Mouse (Mus musculus): ENCODE measurements around the gene Eea1. TPM values are rescaled to one million over a fixed set of nuclear protein-coding genes. Genes with fewer than 3 reads are reported as not detected.
"Not testable (repeated sequence)": the region's sequence is repeated elsewhere in the genome, so short reads cannot be mapped to it uniquely, and the experiment has no call there.

Gene Eea1
- total RNA-seq, 2 experiments from 2014 or later, result 34.3 to 34.4 TPM

DNA sequence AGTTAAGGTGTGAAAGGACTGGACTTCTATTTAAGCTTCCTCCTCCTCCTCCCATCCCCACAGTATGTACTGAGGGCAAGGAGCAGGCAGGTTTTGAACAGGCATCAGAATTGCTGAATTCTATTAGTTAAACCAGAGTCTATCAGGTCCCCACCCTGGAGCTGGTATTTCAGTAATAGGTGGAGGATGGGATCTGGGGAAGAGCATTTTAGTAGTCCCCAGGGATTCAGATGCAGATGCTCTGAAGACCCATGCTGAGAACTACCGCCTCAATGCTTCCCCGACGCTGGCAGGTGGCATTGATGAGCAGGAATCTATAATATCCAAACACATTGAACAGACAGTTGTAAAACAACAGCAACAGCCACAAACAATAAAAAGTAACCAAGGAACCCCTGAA, 136.0 kb downstream of the Eea1 start:
- no peak overlapping the region for H3K27ac ChIP-seq
- intact Hi-C loops (cut with DNase I), result no loop called here
- no peak for TF ChIP-seq CTCF (IDR thresholded peaks at IDR 0.05)
- DNase-seq (ENCODE audit: extremely low spot score in 1 of 2, low spot score in 2 of 2), result no peak
- no peak overlapping the region for H3K4me3 ChIP-seq

DNA sequence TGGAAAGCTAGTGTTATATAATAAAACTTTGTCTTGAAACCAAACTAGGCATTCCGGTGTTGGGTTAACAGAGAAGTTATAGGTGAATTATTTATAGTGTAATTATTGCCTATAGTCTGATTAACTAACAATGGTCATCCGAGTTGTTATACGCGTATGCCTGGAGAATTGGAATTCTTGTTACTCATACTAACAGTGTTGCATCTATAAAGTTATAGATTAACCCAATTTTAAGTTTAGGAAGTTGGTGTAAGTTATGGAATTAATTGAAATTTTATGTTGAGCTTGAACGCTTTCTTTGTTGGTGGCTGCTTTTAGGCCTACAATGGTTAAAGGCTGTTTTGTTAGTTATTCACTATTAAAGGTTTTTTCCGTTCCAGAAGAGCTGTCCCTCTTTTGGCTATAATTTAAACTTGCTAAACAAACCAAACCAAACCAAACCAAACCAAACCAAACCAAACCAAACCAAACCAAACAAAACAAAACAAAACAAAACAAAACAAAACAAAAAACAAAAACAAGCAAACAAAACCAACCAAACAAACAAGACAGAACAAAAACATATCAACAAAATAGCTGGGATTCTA, 137.1 kb downstream of the Eea1 start:
- H3K4me3 ChIP-seq; intact Hi-C loops (cut with DNase I); H3K27ac ChIP-seq; DNase-seq (ENCODE audit: extremely low spot score in 1 of 2, low spot score in 2 of 2): not testable (repeated sequence)

DNA sequence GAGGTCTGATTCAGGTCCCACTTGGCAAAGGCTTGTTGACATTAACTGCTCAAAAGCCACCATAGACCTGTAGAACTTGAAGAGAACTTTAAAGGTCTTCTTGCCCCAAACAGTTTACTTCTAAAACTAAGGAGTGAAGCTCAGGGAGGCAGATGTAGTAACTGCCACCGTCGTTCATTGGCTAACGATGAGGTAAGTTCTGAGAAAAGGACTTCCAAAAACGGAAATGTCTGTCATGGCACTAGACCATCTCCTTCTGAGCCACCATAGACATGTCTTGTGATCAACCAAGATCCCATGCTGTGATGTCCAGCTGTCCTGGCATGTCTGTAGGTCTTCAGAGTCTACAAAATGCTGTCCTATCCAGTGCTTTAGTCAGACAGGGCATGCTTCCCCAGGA, 139.4 kb downstream of the Eea1 start:
- TF ChIP-seq CTCF (IDR thresholded peaks at IDR 0.05), result no peak
- no peak for DNase-seq (ENCODE audit: extremely low spot score in 1 of 2, low spot score in 2 of 2)
- intact Hi-C loops (cut with DNase I), result no loop called here
- H3K4me3 ChIP-seq, result no peak overlapping the region
- H3K27ac ChIP-seq, result no peak overlapping the region

DNA sequence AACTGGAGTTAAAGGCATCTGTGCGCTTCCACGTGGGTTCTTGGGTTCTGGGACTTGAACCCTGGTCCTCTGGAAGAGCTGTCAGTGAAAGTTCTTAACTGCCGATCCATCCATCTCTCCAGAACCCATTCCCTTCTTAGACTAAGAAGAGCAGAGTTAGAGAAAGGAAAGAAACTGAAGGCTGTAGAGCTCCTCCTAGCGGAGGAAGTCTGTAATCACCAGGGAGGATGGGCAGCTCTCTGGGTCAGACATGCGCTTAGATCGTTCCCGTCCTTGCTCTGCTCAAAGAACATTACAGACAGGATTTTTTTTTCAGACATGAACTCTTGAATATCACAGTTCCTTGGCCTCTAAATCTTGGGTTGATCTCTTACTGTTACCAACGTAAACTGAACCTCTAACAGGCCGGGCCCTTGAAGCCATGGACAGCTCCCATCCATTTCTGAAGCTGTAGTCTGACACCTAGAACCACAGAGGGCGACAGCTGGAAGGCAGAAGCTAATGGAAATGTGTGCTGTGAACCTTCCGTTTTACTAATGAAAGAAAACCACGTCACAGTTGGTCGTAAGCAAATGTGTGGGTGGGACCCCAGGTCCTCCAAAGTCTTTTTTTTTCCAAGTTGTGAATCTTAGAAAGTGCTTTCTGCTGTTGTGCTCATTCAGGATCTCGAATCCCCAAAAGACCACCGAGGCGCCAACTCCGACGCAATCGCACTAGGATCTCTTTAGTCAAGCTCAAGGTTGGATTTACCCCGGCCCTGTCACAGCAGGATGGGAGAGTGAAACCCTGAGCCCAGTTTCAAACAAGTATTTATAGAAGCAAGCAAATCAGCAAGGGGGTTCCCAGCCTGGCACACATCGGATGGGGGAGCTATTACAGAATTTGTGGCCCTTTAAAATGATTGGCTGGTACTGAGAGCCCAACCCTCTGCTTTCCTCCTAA, 140.3 kb downstream of the Eea1 start:
- intact Hi-C loops (cut with DNase I), result no loop called here
- TF ChIP-seq CTCF (IDR thresholded peaks at IDR 0.05), result peak; percentile 64
- DNase-seq (ENCODE audit: extremely low spot score in 1 of 2, low spot score in 2 of 2), result no peak
- Histone ChIP-seq H3K27ac (no peak overlapping the region), H3K4me3 (no peak overlapping the region)

DNA sequence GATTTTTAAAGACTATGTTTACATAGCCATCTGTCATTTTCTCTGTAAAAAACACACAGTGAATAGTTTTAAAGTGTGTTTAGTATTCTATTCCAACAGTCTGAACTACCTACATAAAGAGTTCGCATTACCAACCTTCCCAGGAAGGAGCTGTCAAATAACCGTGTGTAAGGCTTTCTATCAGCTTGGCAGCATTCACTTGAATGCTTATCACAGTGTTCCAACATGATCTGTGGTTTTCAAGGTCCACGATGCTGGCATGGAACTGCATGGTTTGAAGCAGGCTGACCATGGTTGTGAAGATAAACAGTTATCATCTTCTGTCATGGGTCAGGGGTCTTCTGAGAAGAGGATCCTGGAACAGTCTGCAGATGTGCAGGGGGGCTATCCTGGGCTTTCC, 141.8 kb downstream of the Eea1 start:
- intact Hi-C loops (cut with DNase I), result no loop called here
- H3K4me3 ChIP-seq, result no peak overlapping the region

DNA sequence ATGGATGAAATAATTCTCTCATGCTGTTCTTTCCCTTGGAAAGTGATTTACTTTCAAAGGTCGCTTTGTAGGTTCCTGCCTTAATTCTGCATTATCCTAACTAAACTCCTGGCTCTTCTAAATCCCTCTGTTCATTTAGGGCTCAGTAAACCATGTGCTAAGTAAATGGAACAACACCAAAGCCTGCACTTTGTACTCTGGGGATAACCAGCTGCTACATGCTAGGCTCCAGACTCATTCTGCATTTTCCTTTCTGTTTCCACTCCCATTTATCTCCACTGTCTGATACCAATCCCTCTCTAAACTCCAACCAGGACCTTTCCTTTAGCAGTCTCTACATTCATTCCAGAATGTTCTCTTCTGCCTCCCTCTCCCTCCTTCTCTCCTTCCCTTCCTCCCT, 149.3 kb downstream of the Eea1 start:
- no peak overlapping the region for H3K4me3 ChIP-seq
- intact Hi-C loops (cut with DNase I), result no loop called here

More for the DNA sequence above, 141.8 kb downstream of the Eea1 start:
- no peak overlapping the region for H3K27ac ChIP-seq
- no peak for TF ChIP-seq CTCF (IDR thresholded peaks at IDR 0.05)
- DNase-seq (ENCODE audit: extremely low spot score in 1 of 2, low spot score in 2 of 2), result no peak

DNA sequence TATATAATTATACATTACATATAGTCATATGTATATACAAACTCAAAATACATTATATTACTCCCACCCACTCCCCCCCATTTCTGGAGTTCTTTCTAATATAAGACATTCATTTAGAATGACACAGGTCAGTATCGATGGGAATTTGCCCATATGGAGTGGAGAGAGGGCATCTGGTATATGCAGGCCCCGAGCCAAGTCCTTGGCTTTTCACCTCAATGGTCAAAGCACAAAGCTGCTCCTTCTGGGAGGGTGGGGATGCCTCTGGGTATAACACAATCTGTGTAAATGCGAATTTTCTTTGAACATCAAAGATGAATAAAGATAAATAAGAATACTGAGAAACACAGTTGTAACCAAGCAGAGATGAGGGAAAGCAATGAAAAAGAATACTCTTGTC, 149.9 kb downstream of the Eea1 start:
- no peak for DNase-seq (ENCODE audit: extremely low spot score in 1 of 2, low spot score in 2 of 2)
- intact Hi-C loops (cut with DNase I), result no loop called here
- no peak overlapping the region for H3K4me3 ChIP-seq

More for the DNA sequence above, 149.3 kb downstream of the Eea1 start:
- no peak for TF ChIP-seq CTCF (IDR thresholded peaks at IDR 0.05)
- DNase-seq (ENCODE audit: extremely low spot score in 1 of 2, low spot score in 2 of 2), result no peak
- H3K27ac ChIP-seq, result no peak overlapping the region

DNA sequence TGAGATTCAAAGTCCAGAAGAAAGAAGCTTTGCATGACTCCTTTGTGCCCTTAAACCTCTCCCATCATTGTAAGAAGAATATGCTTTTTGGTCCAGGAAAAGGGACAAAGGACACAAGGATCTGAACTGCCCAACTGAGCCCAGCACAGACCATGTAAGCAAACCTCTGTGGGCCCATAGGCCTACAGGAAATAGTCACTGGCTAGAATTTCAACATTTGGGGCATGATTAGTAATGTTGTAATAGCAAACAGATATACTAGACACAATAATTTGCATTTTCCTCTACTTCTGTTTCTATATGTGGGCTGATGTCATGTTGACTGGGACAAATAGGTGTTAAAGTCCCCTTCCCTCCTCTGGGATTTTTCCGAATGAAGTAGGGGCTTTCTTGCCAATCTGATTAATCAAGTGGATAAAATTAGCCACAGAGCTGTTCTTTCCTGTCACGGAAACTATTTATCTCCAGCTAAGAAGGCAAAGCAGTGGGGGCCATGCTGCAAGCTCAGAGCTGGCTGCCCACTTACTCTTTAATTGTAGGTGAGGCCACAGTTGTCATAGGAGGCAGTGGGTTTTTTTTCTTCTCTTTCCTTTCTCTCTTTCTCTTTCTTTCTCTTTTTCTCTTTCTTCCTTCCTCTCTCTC, 153.6 kb downstream of the Eea1 start:
- no peak for TF ChIP-seq CTCF (IDR thresholded peaks at IDR 0.05)
- no peak overlapping the region for H3K4me3 ChIP-seq
- DNase-seq (ENCODE audit: extremely low spot score in 1 of 2, low spot score in 2 of 2), result no peak
- intact Hi-C loops (cut with DNase I), result no loop called here
- H3K27ac ChIP-seq, result 0 out of 2 replicates have a peak overlapping the region, but pooled peaks have one; percentile 0

More for the DNA sequence above, 149.9 kb downstream of the Eea1 start:
- no peak for TF ChIP-seq CTCF (IDR thresholded peaks at IDR 0.05)
- no peak overlapping the region for H3K27ac ChIP-seq

DNA sequence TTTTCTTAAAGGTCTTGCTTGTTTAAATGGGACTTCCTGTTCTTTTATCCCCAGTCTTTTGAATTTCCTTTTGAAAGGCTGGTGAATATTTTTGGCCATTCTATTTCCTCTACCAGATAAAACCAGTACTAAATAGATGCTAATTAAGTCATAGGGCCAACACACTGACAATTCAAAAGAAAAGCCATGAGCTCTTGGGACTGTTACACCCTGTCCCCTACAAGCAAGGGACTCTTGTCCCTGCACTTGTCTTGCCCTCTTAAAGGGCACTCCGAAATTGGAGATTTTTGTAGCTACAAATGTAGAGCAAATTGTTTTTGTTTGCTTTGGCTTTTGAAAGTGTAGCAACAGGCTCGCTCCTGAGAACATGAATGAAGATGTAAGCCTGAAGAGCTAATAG, 154.1 kb downstream of the Eea1 start:
- intact Hi-C loops (cut with DNase I), result no loop called here
- Histone ChIP-seq H3K4me3 (no peak overlapping the region), H3K27ac (peak overlapping the region; percentile 37; the same call in 1 of the 2 replicates)
- no peak for TF ChIP-seq CTCF (IDR thresholded peaks at IDR 0.05)
- no peak for DNase-seq (ENCODE audit: extremely low spot score in 1 of 2, low spot score in 2 of 2)

Other genes starting within 250 kb of the Eea1 start
- gene Gm33543, start 97.7 kb upstream of the Eea1 start, total RNA-seq (2021), result not detected
- not detected for gene Gm5426, start 196.0 kb downstream of the Eea1 start, total RNA-seq (2021)